ENCODE assay signal across 7 mouse cellular contexts in genomic region chr13:21279076-21279475, GRCm38 (mm10). TPM values are rescaled to one million over a fixed set of nuclear protein-coding genes. Genes with fewer than 3 reads are reported as not detected.
DNase-seq lines count a peak whose midpoint lies in the region; ATAC-seq and TF ChIP-seq lines count a peak whose summit lies in the region.

No protein-coding gene starts in this region.

- no peak for ATAC-seq in embryonic facial prominence, embryonic 12.5 days (ENCODE audit: insufficient number of reproducible peaks, insufficient read depth, low FRiP score, low TSS enrichment)
- 0 out of 2 replicates have a peak, but pooled peaks have one; percentile 12 for ATAC-seq in intestine, postnatal 0 days
- no peak for ATAC-seq in neural tube, embryonic 15.5 days (ENCODE audit: low FRiP score)

- peak overlapping the region; percentile 64 for H3K4me3 ChIP-seq in lung, adult 2 months (replicated peaks; ENCODE audit: extremely low read depth, low read depth, low read length)
- peak overlapping the region; percentile 48 for H3K4me3 ChIP-seq in embryonic facial prominence, embryonic 12.5 days
- H3K4me3 ChIP-seq in intestine, postnatal 0 days (ENCODE audit: low read depth, low read length): peak overlapping the region; percentile 55
- peak overlapping the region; percentile 52 for H3K4me3 ChIP-seq in neural tube, embryonic 15.5 days (replicated peaks)

- no peak overlapping the region for H3K27ac ChIP-seq in embryonic facial prominence, embryonic 12.5 days
- H3K27ac ChIP-seq in intestine, postnatal 0 days (ENCODE audit: low read depth, low read length): no peak overlapping the region
- H3K27ac ChIP-seq in neural tube, embryonic 15.5 days (replicated peaks): no peak overlapping the region

- 7% methylated on average over 8 of the region's 8 CpGs for WGBS in lung, adult 2 months
- WGBS in embryonic facial prominence, embryonic 12.5 days: 7% methylated on average over 8 of the region's 8 CpGs
- WGBS in intestine, postnatal 0 days: 6% methylated on average over 8 of the region's 8 CpGs
- 6% methylated on average over 8 of the region's 8 CpGs for WGBS in neural tube, embryonic 15.5 days

- no peaks in the 10 kb centered on the region for H3K36me3 ChIP-seq in embryonic facial prominence, embryonic 12.5 days
- H3K36me3 ChIP-seq in intestine, postnatal 0 days (ENCODE audit: control insufficient read depth, insufficient read depth): no peaks in the 10 kb centered on the region
- H3K36me3 ChIP-seq in neural tube, embryonic 15.5 days: no peaks in the 10 kb centered on the region

- intact Hi-C loops in left cerebral cortex, postnatal 14 days (cut with DNase I): loop anchor here (2.0 to 5.0 kb wide), 2 partner anchors 47 to 110 kb away; no protein-coding TSS in a partner anchor

- no peak for DNase-seq in lung, adult 2 months
- no peak for DNase-seq in lung, postnatal 4 days
- no peak for DNase-seq in left cerebral cortex, postnatal 14 days (ENCODE audit: low spot score in 2 of 2)
- no peak for DNase-seq in urinary bladder, postnatal 14 days (ENCODE audit: low spot score)

- H3K27me3 ChIP-seq in embryonic facial prominence, embryonic 12.5 days: peaks cover 3% of the 10 kb centered on the region; the same call in 1 of the 2 replicates
- no peaks in the 10 kb centered on the region; the same call in 1 of the 2 replicates for H3K27me3 ChIP-seq in intestine, postnatal 0 days (replicated peaks; ENCODE audit: control insufficient read depth, insufficient read depth, low read length)
- no peaks in the 10 kb centered on the region; the same call in 1 of the 2 replicates for H3K27me3 ChIP-seq in neural tube, embryonic 15.5 days (replicated peaks)

- H3K4me1 ChIP-seq in lung, adult 2 months (ENCODE audit: control insufficient read depth, insufficient read depth, low read length): peaks cover 14% of the 10 kb centered on the region
- H3K4me1 ChIP-seq in embryonic facial prominence, embryonic 12.5 days: no peaks in the 10 kb centered on the region
- H3K4me1 ChIP-seq in intestine, postnatal 0 days (replicated peaks; ENCODE audit: control insufficient read depth, insufficient read depth, low read length): no peaks in the 10 kb centered on the region
- H3K4me1 ChIP-seq in neural tube, embryonic 15.5 days: peaks cover 7% of the 10 kb centered on the region; the same call in 1 of the 2 replicates

- TF ChIP-seq POLR2A in lung, adult 2 months (IDR thresholded peaks at IDR 0.05; ENCODE audit: borderline replicate concordance, extremely low read depth, low read depth, low read length): no peak

- H3K9ac ChIP-seq in embryonic facial prominence, embryonic 12.5 days: peak overlapping the region; percentile 9; the same call in 1 of the 2 replicates
- H3K9ac ChIP-seq in intestine, postnatal 0 days (ENCODE audit: low read depth, low read length): 0 out of 2 replicates have a peak overlapping the region, but pooled peaks have one; percentile 5
- peak overlapping the region; percentile 43; the same call in 1 of the 2 replicates for H3K9ac ChIP-seq in neural tube, embryonic 15.5 days (replicated peaks)

- H3K4me2 ChIP-seq in embryonic facial prominence, embryonic 12.5 days (replicated peaks): peak overlapping the region; percentile 59
- peak overlapping the region; percentile 72 for H3K4me2 ChIP-seq in intestine, postnatal 0 days (replicated peaks; ENCODE audit: low read depth)
- H3K4me2 ChIP-seq in neural tube, embryonic 15.5 days: peak overlapping the region; percentile 69

- TF ChIP-seq CTCF in lung, adult 2 months (IDR thresholded peaks at IDR 0.05; ENCODE audit: insufficient read depth, low read length): no peak
- TF ChIP-seq CTCF in intestine, postnatal 0 days (IDR thresholded peaks at IDR 0.05; ENCODE audit: low read depth): no peak

- no peaks in the 10 kb centered on the region for H3K9me3 ChIP-seq in embryonic facial prominence, embryonic 12.5 days
- H3K9me3 ChIP-seq in intestine, postnatal 0 days (ENCODE audit: control insufficient read depth): no peaks in the 10 kb centered on the region
- H3K9me3 ChIP-seq in neural tube, embryonic 15.5 days (replicated peaks): no peaks in the 10 kb centered on the region

RNA-seq across cellular contexts. Expression of gene Gpx5, which starts 13.5 kb away (rescaled TPM):
- polyA plus RNA-seq in lung, adult 2 months (2012; rRNA removed): not detected in 2 replicates
- not detected in 2 replicates for polyA plus RNA-seq in embryonic facial prominence, embryonic 12.5 days (2016; fragmentation: Nextera tagmentation; extraction: Ambion mirVana)
- polyA plus RNA-seq in intestine, postnatal 0 days (2015; fragmentation: Nextera tagmentation; extraction: Ambion mirVana): not detected in 2 replicates
- not detected in 2 replicates for polyA plus RNA-seq in neural tube, embryonic 15.5 days (2015; fragmentation: Nextera tagmentation; extraction: Ambion mirVana)
- total RNA-seq in left cerebral cortex, postnatal 14 days (2021): not detected

RNA-seq across cellular contexts. Expression of gene Gpx6, which starts 32.8 kb away (rescaled TPM):
- polyA plus RNA-seq in lung, adult 2 months (2012; rRNA removed): not detected in 2 replicates
- 0.13 and 0.55 TPM in 2 replicates for polyA plus RNA-seq in embryonic facial prominence, embryonic 12.5 days (2016; fragmentation: Nextera tagmentation; extraction: Ambion mirVana)
- not detected in 2 replicates for polyA plus RNA-seq in intestine, postnatal 0 days (2015; fragmentation: Nextera tagmentation; extraction: Ambion mirVana)
- polyA plus RNA-seq in neural tube, embryonic 15.5 days (2015; fragmentation: Nextera tagmentation; extraction: Ambion mirVana): 0.24 and 0.27 TPM in 2 replicates
- total RNA-seq in left cerebral cortex, postnatal 14 days (2021): under 1 TPM in 1 of 2 experiments, not detected in 1; 0.30 TPM
